Mouse (Mus musculus) megakaryocyte-erythroid progenitor cell, adult 5-6 weeks (primary cell): ENCODE data around the gene Smbd1. TPM values are rescaled to one million over a fixed set of nuclear protein-coding genes. Genes with fewer than 3 reads are reported as not detected.

Experiments
- total RNA-seq, 2 experiments: library from RNA; stranded (forward) in 1 of 2; stranded (reverse) in 1 of 2; fragments of 200-1000, 215-1000 nt in 1 of 2; fragments of >200 nt in 1 of 2; fragmentation: Nextera tagmentation in 1 of 2; gene quantifications; 2 replicates each; pipeline ENCODE4 v1.2.3; 2014 to 2017

Gene Smbd1
- total RNA-seq, 2 experiments from 2014 or later, result not detected

Other genes starting within 250 kb of the Smbd1 start
- 316 and 327 TPM in 2 replicates for gene Tfrc, start 201.6 kb downstream of the Smbd1 start, total RNA-seq (2014; fragmentation: Nextera tagmentation)
- 261 and 333 TPM in 2 replicates for gene Tfrc, start 201.6 kb downstream of the Smbd1 start, total RNA-seq (2017)
- gene Tnk2, start 166.6 kb downstream of the Smbd1 start, total RNA-seq (2014; fragmentation: Nextera tagmentation), result 45.7 and 54.4 TPM in 2 replicates
- gene Tnk2, start 166.6 kb downstream of the Smbd1 start, total RNA-seq (2017), result 27.7 and 28.6 TPM in 2 replicates
- not detected in 2 replicates for gene Muc4, start 74.6 kb downstream of the Smbd1 start, total RNA-seq (2014; fragmentation: Nextera tagmentation)
- not detected in 2 replicates for gene Muc4, start 74.6 kb downstream of the Smbd1 start, total RNA-seq (2017)
- gene Muc20, start 13.0 kb downstream of the Smbd1 start, total RNA-seq (2014; fragmentation: Nextera tagmentation), result not detected in 2 replicates
- not detected in 2 replicates for gene Muc20, start 13.0 kb downstream of the Smbd1 start, total RNA-seq (2017)
- gene Fyttd1, start 67.0 kb upstream of the Smbd1 start, total RNA-seq (2014; fragmentation: Nextera tagmentation), result 23.3 and 25.4 TPM in 2 replicates
- gene Fyttd1, start 67.0 kb upstream of the Smbd1 start, total RNA-seq (2017), result 48.8 and 69.4 TPM in 2 replicates
- 5.1 and 6.6 TPM in 2 replicates for gene Rubcn, start 67.3 kb upstream of the Smbd1 start, total RNA-seq (2014; fragmentation: Nextera tagmentation)
- gene Rubcn, start 67.3 kb upstream of the Smbd1 start, total RNA-seq (2017), result 4.0 and 6.1 TPM in 2 replicates
- gene Lrch3, start 103.6 kb upstream of the Smbd1 start, total RNA-seq (2014; fragmentation: Nextera tagmentation), result 15.6 and 27.2 TPM in 2 replicates
- 13.1 and 25.3 TPM in 2 replicates for gene Lrch3, start 103.6 kb upstream of the Smbd1 start, total RNA-seq (2017)
- gene Iqcg, start 245.7 kb upstream of the Smbd1 start, total RNA-seq (2014; fragmentation: Nextera tagmentation), result 1.4 TPM in 1 of 2 replicates, not detected in the other
- 0.04 and 0.89 TPM in 2 replicates for gene Iqcg, start 245.7 kb upstream of the Smbd1 start, total RNA-seq (2017)
- gene Rpl35a, start 246.0 kb upstream of the Smbd1 start, total RNA-seq (2014; fragmentation: Nextera tagmentation), result 3,282 and 3,383 TPM in 2 replicates
- gene Rpl35a, start 246.0 kb upstream of the Smbd1 start, total RNA-seq (2017), result 1,974 and 2,153 TPM in 2 replicates